Mouse (Mus musculus): ENCODE results near the gene Neto2. TPM values are rescaled to one million over a fixed set of nuclear protein-coding genes. Genes with fewer than 3 reads are reported as not detected.
A peak's percentile ranks its signal among the peaks of the same experiment; 100 is the strongest.
"Not testable (repeated sequence)": the region's sequence is repeated elsewhere in the genome, so short reads cannot be mapped to it uniquely, and the experiment has no call there.

Gene Neto2
- polyA plus RNA-seq (2017; shearing (Covaris generic)) = under 1 TPM; 0.08 to 0.48 TPM

- peak; percentile 65 for ATAC-seq
Measured at GRCm38 (mm10) chr8:85700751-85701351, at the start of gene Neto2. Gene Neto2 (minus strand): TSS chr8:85700924.

GRCm38 (mm10) chr8:85745053-85745452 is 44.3 kb upstream of the Neto2 start:
- ATAC-seq = no peak

DNA sequence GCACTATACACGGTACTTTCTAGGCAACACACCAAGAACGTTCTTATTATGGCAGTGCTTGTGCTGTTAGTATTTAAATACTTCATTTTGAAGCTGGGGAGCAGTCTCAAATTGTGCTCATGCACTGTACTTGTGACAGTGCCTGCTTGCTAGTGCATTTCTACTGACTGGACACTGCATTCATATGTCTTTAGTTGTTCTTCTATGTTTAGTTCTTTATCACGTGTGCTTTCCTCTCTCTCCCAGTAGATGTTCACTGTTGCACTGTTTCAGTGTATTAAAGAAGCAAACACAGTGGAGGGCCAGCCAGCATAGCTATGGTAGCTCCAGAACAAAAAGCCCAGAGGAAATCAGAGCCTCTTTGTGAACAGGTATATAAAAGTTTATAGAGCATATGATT is 29.8 kb upstream of the Neto2 start:
- ATAC-seq = no peak

DNA sequence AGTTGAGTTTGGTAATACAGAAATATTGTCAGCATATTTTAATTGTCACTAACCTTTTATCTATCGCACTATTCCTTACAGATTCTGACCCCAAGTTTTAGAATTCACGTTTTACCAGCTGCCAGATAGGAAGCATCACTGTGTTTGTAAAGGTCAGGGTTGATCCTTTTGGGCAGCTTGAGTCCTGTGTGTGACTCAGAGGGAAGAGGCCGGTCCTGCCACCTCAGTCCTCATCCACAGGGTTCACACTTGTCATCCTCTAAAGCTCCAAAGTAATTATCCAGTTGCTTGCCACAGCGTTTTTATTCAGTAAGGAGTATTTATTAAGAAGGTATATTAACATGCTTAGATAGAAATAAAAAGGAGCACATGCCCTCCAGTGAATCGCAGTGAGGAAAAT is 16.5 kb upstream of the Neto2 start:
- no peak for ATAC-seq

DNA sequence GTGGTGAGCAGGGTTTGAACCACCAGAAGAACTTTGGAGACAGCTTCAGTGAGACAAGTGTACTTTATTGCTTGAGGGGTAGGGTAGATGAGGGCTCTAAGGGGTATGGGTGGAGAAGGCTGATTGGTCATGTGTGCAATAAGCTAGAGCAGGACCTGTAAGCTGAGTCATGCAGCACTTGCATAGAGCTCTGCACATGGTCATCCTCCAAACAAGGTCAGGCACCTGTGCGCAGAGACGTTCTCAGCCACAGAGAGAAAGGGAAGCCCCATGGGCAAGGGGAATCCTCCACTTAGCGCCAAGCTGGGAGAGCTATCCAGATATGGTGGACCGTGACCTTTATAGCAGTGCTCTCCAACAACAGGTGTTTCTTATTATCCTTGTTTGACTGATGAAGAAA is 16.0 kb upstream of the Neto2 start:
- ATAC-seq = no peak

- no peak for ATAC-seq
Measured at GRCm38 (mm10) chr8:85706988-85707387, 6.3 kb upstream of the Neto2 start.

DNA sequence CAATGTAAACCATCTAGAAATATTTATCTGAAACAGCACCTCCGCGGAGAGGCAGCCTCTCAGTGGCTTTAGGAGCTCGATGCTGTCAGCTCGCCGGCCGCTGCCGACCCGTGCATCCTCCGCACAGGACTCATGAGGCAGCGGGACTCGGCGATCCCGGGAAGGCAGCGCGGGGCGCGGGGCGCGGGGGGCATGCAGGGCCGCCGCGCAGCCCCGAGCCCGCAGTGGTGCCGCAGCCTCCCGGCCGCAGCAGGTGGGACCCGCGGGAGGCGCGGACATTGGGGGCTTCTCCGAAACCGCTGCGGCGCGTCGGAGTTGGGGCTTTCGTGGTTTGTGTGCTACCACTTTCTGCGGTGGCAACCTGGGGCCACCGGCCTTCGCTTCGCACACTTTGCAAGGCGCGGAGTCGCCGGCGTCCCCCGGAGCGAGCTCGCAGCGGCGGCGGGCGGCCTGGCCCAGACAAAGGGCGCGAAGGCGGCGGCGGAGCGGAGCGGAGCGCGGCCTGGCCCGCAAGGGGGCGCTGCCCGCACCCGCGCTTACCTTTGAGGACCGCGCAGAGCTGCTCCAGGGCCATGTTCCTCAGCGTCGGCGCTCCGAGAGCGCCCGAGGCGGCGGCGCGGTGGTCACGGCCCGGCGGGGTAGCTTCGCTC is 498 bp downstream of the Neto2 start:
- ATAC-seq = peak; percentile 49

DNA sequence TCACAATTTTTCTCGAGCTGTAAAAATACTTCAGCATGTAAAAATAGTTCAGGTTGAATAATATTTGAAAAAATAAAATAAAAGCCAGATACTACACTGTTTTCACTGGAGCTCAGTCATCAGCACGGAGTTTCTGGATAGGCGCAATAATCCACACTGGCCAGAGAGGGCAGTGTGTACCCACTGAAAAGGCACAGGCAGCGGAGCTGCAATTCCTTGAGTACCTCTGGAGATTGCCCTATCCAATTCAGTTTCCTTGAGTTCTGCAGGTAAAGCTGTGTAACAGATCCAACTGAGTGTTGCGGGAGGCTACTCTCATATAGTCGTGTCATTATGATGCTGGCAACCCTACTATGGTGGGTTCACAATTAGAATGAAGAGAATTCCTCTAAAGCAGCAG is 1.7 kb downstream of the Neto2 start:
- ATAC-seq = peak; percentile 71

- no peak for ATAC-seq
Measured at GRCm38 (mm10) chr8:85665146-85665545, 35.6 kb downstream of the Neto2 start.

GRCm38 (mm10) chr8:85661995-85662394 is 38.7 kb downstream of the Neto2 start:
- no peak for ATAC-seq

DNA sequence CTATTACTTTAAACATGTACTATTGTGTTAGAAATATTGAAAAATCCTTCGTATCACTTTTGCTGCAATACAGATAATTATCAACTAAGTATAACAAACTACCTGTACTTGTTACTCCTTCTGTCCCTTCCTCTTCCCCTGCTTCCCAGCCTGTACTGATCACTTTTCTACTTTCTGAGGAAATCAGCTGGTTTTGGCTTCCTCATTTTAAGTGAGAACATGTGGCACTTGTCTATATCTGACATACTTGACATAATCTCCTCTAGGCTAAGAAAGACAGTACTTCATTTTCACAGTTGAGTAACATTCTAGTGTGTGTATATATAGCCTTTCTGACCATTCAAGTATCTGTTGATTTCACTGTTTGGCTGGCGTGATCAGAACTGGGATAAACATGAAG is 49.5 kb downstream of the Neto2 start:
- no peak for ATAC-seq

- no peak for ATAC-seq
Measured at GRCm38 (mm10) chr8:85648553-85648952, 52.2 kb downstream of the Neto2 start.

- no peak for ATAC-seq
Measured at GRCm38 (mm10) chr8:85644921-85645665, 55.6 kb downstream of the Neto2 start.

DNA sequence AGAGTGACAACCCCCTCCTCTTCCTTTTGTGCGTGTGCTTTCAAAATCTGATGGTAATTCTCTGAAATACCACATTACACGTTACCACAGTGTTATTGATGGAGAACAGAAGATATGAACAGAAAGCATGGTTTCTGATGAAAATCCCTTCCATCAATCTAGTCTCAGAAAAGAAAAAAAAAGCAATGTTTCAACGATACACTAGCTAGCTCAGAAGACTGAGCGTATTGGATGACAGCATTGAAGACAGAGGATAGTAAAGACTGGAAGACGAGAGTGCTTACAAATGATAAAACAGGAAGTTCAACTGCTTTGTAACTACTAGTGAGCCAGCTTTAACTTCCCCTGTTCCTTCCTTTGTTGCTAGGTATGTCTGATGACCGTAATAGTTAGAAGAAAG is 76.3 kb downstream of the Neto2 start:
- ATAC-seq = peak; percentile 85

GRCm38 (mm10) chr8:85623246-85623645 is 77.5 kb downstream of the Neto2 start:
- no peak for ATAC-seq

DNA sequence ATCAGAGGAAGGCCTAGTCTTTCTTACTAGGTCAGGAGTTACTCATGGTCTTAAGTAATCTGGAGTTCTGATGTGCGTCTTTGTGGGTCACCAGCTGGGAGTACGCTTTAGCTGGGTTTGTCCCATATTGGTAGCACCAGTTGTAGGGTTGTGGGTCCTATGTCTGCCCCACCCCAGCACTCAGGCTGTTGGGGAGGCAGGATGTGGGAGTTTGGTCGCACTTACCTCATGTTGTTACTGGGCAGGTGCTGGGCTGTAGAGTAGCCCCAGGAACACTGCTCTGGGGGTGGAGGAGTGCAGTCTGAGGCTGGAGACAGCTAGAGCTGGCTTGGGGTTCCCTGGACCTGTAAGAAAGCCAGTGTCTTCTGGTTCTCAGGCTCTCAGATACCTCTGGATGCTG is 81.9 kb downstream of the Neto2 start:
- peak; percentile 40 for ATAC-seq

GRCm38 (mm10) chr8:85617125-85617524 is 83.6 kb downstream of the Neto2 start:
- not testable (repeated sequence) for ATAC-seq

DNA sequence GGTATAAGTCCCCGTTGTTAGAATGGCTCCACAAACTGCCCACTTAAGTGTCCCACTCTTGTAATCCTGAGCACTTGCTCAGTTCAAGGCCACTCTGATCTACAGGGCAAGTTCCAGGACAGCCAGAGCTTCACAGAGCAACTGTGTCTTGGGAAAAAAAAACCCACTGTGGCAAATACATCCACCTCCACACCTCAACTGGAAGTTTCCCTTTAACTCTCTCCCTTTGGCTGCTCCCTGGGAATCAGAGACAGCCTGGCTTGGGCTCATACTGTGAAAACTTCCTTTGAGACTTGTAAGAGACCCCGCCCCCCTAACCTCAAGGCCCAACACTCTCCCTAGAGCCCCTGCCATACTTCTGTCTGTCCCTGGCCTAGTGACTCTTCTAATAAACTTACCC is 91.9 kb downstream of the Neto2 start:
- ATAC-seq = no peak

DNA sequence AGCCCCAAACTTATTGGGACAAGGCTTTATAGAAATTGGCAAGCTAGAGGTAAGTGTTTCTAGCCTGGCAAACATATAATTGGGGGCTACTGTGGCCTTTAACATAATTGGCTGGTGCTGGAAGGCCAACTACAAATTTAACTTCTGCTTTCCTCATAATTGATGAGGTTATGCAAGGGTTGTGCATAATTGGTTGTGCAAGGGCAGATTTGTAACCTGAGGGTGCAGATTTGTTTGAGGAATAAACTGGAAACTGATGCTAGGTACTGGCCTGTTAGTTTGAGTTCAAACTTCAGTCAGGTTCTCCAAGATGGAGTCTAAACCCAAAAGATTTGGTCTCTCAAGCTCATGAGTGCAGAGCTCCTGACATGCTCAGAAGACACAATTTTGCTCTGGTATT is 92.9 kb downstream of the Neto2 start:
- no peak for ATAC-seq

- ATAC-seq = no peak
Measured at GRCm38 (mm10) chr8:85606974-85607373, 93.8 kb downstream of the Neto2 start.

GRCm38 (mm10) chr8:85606561-85606960 is 94.2 kb downstream of the Neto2 start:
- ATAC-seq = no peak

GRCm38 (mm10) chr8:85604201-85604600 is 96.5 kb downstream of the Neto2 start:
- no peak for ATAC-seq

- no peak for ATAC-seq
Measured at GRCm38 (mm10) chr8:85603203-85603895, 97.4 kb downstream of the Neto2 start.

Measured in activated CD4-positive, CD25-positive, alpha-beta regulatory T cell, adult 4 months (primary cell).